Mouse (Mus musculus) heart, embryonic 15.5 days (tissue): ENCODE measurements around the gene Npas3. TPM values are rescaled to one million over a fixed set of nuclear protein-coding genes. Genes with fewer than 3 reads are reported as not detected.

Experiments
- ATAC-seq: fragments of 200-750 bp; cut with Nextera tagmentation; replicated peaks from 2 replicates; pipeline ENCODE4 v1.8.0; 2017; ENCODE audit warnings: low read depth, moderate TSS enrichment; ENCODE audit not compliant: insufficient number of reproducible peaks, insufficient read depth, low FRiP score
- H3K27ac ChIP-seq: fragments of 300-500 bp; sonication (generic); 2 replicates; pipeline ENCODE4 v1.5.1; 2015; ENCODE audit warnings: mild to moderate bottlenecking, inconsistent platforms
- H3K27me3 ChIP-seq: fragments of 300-500 bp; sonication (generic); 2 replicates; pipeline ENCODE4 v1.6.1; 2015; ENCODE audit warnings: inconsistent platforms
- H3K36me3 ChIP-seq: fragments of 300-500 bp; sonication (generic); 2 replicates; pipeline ENCODE4 v1.6.1; 2015; ENCODE audit warnings: mild to moderate bottlenecking, inconsistent platforms
- H3K4me1 ChIP-seq: fragments of 300-500 bp; sonication (generic); replicated peaks from 2 replicates; pipeline ENCODE4 v1.6.1; 2015; ENCODE audit warnings: inconsistent platforms
- H3K4me2 ChIP-seq: fragments of 300-500 bp; sonication (generic); 2 replicates; pipeline ENCODE4 v1.6.1; 2015; ENCODE audit warnings: inconsistent platforms, mild to moderate bottlenecking, moderate library complexity
- H3K4me3 ChIP-seq: fragments of 300-500 bp; sonication (generic); 2 replicates; pipeline ENCODE4 v1.5.1; 2015; ENCODE audit warnings: mild to moderate bottlenecking, inconsistent platforms
- H3K9ac ChIP-seq: fragments of 300-500 bp; sonication (generic); 2 replicates; pipeline ENCODE4 v1.6.1; 2015; ENCODE audit warnings: mild to moderate bottlenecking, inconsistent platforms
- H3K9me3 ChIP-seq: fragments of 300-500 bp; sonication (generic); replicated peaks from 2 replicates; pipeline ENCODE4 v1.6.1; 2016; ENCODE audit warnings: inconsistent platforms
- WGBS: fragments of 180-500 bp; shearing (Covaris S2); methylation state at CpG from one replicate; pipeline ENCODE4 v1.1.7; 2015; ENCODE audit warnings: mixed read lengths; 5-methylcytosine and 5-hydroxymethylcytosine counted together
- polyA plus RNA-seq: library from polyadenylated mRNA; unstranded; fragments of >200 nt; fragmentation: Nextera tagmentation; extraction: Ambion mirVana; gene quantifications from 2 replicates; pipeline ENCODE4 v1.2.1, GENCODE M21; 2015

The Npas3 gene
- 0.81 and 0.82 TPM in 2 replicates for polyA plus RNA-seq

DNA sequence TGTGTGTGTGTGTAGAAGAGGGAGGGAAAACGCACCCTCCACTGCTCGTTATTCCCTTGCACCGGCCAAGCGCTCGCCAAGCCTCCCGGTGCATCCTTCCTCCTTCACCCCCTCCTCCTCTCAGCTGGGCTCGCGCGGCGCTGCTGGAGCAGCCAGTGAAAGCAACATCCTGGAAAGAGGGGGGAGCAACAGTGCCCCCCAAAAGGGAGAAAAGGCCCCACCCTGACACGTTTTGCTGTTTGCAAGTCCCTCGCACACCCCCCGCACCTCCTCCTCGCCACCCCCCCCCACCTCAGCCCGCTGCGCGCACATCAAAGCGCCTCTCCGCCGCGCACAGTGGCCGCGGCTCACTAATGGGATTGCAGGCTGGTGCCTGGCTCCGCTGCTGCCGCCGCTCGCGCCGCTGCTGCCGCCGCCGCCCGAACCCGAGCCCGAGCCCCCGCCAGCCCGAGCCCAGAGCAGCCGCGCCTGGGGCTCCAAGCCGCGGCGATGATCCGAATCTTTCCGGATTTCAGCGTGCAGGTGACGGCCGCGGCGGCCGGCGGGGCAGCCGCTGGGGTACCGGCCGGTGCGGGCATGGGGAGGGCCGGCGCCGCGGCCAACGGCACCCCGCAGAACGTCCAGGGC is at the start of gene Npas3:
Gene Npas3 (plus strand): TSS at position 577 of the 627 bp plus-strand sequence.
- no peak for ATAC-seq
- H3K36me3 ChIP-seq, result no peaks in the 10 kb centered on the region
- H3K9me3 ChIP-seq, result no peaks in the 10 kb centered on the region
- WGBS, result under 1% methylated on average over 57 of the region's 62 CpGs
- peaks cover 36% of the 10 kb centered on the region for H3K4me1 ChIP-seq
- peaks cover 75% of the 10 kb centered on the region for H3K27me3 ChIP-seq
- H3K9ac ChIP-seq, result peak within 1 kb of the TSS; percentile 58
- H3K4me3 ChIP-seq, result peak within 1 kb of the TSS; percentile 62
- no peak within 1 kb of the TSS for H3K27ac ChIP-seq
- peak within 1 kb of the TSS; percentile 99 for H3K4me2 ChIP-seq

DNA sequence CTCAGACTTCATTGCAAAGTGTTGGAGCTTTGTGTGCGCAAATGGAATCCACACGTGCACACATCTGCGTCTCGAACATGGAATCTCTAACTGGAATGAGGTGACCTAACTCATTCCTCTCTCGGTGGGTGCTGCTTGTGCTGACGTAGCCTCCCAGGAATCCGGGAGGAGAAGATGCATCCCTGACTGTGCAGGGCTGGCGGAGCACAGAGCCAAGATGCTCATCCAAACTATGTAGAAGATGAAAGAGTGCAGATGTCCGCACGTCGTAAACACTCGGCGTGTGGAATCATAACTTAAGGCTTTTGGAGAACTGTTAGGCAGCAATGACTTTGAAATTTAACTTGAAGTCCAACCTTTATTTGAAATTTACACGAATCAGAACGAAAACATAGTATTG is 31.3 kb upstream of the Npas3 start:
- H3K27ac ChIP-seq, result no peak overlapping the region
- no peaks in the 10 kb centered on the region for H3K9me3 ChIP-seq
- H3K27me3 ChIP-seq, result no peaks in the 10 kb centered on the region
- no peaks in the 10 kb centered on the region for H3K36me3 ChIP-seq
- no peak overlapping the region for H3K9ac ChIP-seq
- 72% methylated on average over 15 of the region's 15 CpGs for WGBS
- H3K4me2 ChIP-seq, result no peak overlapping the region
- ATAC-seq, result no peak
- no peak overlapping the region for H3K4me3 ChIP-seq
- H3K4me1 ChIP-seq, result no peaks in the 10 kb centered on the region

DNA sequence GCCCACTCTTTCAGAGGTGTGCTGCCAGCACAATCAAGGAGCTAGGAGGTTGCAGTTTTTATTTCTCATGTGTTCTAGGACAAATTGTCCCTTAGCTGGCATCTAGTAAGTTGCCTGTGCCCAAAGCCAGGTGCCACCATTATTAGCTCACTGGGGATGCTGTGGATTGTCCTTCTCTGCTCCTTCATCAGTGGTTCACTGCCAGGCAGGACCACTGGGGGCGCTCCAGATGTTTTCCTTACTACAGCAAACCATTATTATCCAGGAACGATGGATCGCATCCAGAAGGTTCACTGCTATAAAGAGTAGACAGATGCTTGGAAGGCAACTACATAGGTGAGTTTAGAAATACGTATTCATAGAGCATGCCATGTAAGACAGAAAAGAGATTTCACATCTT is 25.7 kb upstream of the Npas3 start:
- no peak for ATAC-seq

DNA sequence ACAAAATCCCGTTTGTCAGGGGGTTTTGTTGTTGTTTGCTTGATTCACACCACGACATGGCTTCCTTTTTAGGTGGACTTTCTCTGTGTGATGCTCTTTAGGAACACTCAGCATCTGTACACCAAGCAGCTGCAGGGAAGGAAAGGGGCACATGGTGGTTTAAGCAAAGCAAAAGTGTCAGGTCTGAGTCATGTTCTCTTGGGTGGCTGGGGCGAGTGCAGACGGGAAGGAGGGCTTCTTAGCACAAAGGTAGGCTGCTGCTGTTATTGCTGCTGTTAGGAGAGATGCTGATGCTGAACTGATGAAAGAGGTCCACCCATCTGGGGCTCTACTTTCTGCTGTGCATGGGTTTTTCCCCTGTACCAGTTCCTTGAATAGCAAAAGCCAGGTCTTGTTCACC is 21.1 kb upstream of the Npas3 start:
- Histone ChIP-seq H3K9ac (no peak overlapping the region), H3K4me3 (no peak overlapping the region), H3K36me3 (no peaks in the 10 kb centered on the region), H3K4me2 (no peak overlapping the region), H3K27ac (no peak overlapping the region), H3K9me3 (no peaks in the 10 kb centered on the region), H3K4me1 (no peaks in the 10 kb centered on the region), H3K27me3 (no peaks in the 10 kb centered on the region)
- ATAC-seq, result no peak
- 48% methylated on average over 4 of the region's 4 CpGs for WGBS

More for the DNA sequence above, 25.7 kb upstream of the Npas3 start:
- Histone ChIP-seq H3K4me2 (no peak overlapping the region), H3K36me3 (no peaks in the 10 kb centered on the region), H3K27me3 (no peaks in the 10 kb centered on the region), H3K4me3 (no peak overlapping the region), H3K4me1 (no peaks in the 10 kb centered on the region), H3K9me3 (no peaks in the 10 kb centered on the region), H3K27ac (no peak overlapping the region), H3K9ac (no peak overlapping the region)
- WGBS, result 65% methylated on average over 4 of the region's 4 CpGs

DNA sequence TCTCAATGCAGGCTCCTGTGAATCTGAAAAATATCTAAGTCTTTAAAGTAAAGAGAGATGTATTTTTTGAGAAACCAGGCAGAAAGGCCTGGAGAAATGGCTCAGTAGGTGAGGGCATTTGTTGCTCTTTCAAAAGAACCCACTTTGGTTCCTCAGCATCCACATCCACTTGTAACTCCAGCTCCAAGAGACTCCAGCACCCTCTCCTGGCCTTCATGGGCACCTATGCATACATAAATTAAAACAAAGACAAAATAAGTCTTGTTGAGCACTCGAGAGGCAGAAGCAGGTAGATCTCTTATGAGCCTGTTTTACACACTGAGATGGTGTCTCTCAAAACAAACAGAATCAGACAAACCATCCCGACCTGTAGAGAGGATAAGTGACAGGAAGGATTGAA is 19.1 kb upstream of the Npas3 start:
- H3K36me3 ChIP-seq, result no peaks in the 10 kb centered on the region

DNA sequence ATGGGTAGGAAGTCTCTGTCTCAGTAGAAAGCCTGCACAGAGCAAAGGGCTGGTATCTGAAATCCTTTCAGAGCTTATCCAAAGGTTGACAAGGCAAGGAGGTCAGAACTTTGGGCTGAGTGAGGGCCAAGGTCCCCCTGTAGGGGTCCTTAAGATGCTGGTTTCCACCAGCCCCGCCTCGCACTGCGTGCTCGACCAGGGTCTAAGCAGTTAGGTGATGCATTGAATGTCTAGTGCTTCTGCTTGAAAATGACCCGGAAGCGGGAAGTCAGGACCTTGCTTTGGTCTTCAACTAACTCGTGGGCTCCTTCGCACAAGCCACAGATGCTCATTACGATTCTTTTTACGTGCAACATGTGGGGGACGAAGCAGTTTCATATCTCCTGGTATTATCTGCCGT is 2.3 kb upstream of the Npas3 start:
- under 1% methylated on average over 12 of the region's 12 CpGs for WGBS
- Histone ChIP-seq H3K9me3 (no peaks in the 10 kb centered on the region), H3K36me3 (no peaks in the 10 kb centered on the region), H3K27me3 (peaks cover 75% of the 10 kb centered on the region), H3K4me3 (peak overlapping the region; percentile 62), H3K4me1 (peaks cover 29% of the 10 kb centered on the region), H3K4me2 (peak overlapping the region; percentile 99), H3K27ac (no peak overlapping the region), H3K9ac (0 out of 2 replicates have a peak overlapping the region, but pooled peaks have one; percentile 4)
- ATAC-seq, result no peak

More for the DNA sequence above, 19.1 kb upstream of the Npas3 start:
- H3K9me3 ChIP-seq, result no peaks in the 10 kb centered on the region
- no peak overlapping the region for H3K4me2 ChIP-seq
- no peak overlapping the region for H3K27ac ChIP-seq
- WGBS, result 62% methylated on average over 2 of the region's 2 CpGs
- H3K9ac ChIP-seq, result no peak overlapping the region
- H3K4me1 ChIP-seq, result no peaks in the 10 kb centered on the region
- H3K27me3 ChIP-seq, result no peaks in the 10 kb centered on the region
- H3K4me3 ChIP-seq, result no peak overlapping the region
- no peak for ATAC-seq

DNA sequence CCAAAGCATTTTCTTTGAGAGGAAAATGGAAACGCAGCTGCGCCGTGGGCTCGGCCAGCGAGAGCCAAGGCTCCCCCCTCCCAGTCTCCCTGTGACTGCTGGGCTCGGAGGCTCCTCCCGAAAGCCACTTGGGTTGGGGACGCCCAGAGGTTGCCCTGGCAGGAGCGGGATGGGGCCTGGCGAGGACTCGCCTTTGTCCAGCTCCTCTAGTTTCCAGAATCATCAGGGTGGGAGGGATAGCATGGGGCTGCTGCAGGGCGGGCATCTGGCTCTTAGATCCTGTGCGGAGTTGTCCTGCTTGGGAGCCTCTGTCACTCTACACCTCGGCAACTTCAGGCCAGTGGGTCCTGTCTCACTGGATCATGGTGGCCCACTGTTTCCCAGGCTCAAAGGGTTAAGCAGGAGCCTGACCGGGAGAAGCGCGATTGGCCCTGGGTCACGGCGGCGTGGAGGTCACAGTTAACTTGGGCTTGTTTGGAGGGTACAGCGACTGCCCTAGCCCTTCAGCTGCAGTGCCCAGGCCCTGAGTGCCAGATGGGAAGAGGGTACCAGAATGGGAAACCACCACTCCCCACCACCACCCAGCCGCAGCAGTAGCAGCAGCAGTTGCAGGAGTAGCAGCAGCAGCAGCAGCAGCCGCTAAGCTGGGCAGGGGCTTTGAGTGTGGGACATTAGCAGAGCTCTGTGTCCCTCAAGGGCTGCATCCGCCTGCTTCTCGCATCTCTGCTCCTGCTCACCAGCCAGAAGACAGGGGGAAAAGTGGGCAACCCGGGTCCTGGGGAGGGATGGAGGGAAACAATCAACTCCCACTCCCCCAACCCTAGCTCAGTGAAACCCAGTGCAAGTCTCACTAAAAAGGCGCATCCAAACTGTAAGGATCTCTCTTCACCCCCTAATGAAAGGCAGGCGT is 1.6 kb upstream of the Npas3 start:
- H3K27ac ChIP-seq, result no peak overlapping the region
- no peak for ATAC-seq
- H3K4me3 ChIP-seq, result peak overlapping the region; percentile 62
- peak overlapping the region; percentile 99 for H3K4me2 ChIP-seq
- H3K9ac ChIP-seq, result 0 out of 2 replicates have a peak overlapping the region, but pooled peaks have one; percentile 4
- H3K9me3 ChIP-seq, result no peaks in the 10 kb centered on the region
- H3K36me3 ChIP-seq, result no peaks in the 10 kb centered on the region
- under 1% methylated on average over 28 of the region's 28 CpGs for WGBS
- H3K4me1 ChIP-seq, result peaks cover 35% of the 10 kb centered on the region
- H3K27me3 ChIP-seq, result peaks cover 81% of the 10 kb centered on the region

DNA sequence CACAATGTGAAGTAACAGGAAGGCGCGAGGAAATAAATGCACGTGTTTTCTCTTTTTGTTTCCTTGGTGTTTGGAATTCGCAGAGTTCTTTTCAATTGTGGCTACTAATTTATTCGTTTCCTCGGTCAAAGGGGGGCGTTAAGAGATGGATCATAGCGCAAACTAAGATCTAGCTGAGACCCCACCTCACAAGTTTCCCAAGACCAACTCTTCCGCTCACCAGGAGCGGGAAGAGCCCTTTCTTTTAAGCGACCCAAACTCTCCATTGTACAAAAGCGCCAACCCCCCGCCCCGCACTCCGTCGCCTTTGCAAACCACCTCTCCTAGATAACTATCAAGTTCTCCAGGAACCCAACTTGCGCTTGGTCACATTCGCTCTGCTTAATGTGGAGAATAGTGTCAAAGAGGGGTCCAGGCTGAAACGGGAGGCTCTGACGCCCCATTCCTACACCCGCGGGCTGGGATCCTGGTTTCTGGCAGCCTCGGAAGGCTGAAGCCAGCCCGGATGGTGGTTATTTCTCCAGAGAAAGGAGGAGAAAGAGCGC is 914 bp upstream of the Npas3 start:
- Histone ChIP-seq H3K27ac (no peak overlapping the region), H3K9me3 (no peaks in the 10 kb centered on the region), H3K9ac (no peak overlapping the region), H3K36me3 (no peaks in the 10 kb centered on the region), H3K27me3 (peaks cover 81% of the 10 kb centered on the region), H3K4me3 (peak overlapping the region; percentile 62), H3K4me2 (peak overlapping the region; percentile 99), H3K4me1 (peaks cover 36% of the 10 kb centered on the region)
- under 1% methylated on average over 25 of the region's 25 CpGs for WGBS
- ATAC-seq, result no peak

DNA sequence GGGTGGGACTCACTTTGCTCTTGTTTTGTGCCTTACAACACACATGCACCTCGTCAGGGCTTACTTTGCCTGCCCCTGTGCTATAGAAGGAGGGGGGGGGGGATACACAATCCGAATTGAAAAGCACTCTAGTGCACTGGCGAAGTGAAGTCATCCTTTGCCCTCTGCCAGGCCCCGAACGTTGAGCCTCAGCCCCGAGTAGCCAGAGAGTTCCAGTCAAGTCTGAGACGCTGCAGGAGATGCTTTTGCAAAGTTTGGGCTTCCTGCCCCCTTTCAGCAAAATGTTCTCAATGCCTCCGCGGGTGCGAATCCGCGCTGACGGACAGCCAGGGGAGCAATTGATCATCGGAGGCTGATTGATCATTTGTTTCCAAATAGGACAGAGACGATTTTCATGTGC is 319 bp downstream of the Npas3 start:
- WGBS, result under 1% methylated on average over 15 of the region's 15 CpGs
- H3K4me2 ChIP-seq, result peak overlapping the region; percentile 99
- no peak for ATAC-seq
- peak overlapping the region; percentile 62 for H3K4me3 ChIP-seq
- H3K9me3 ChIP-seq, result no peaks in the 10 kb centered on the region
- peaks cover 71% of the 10 kb centered on the region for H3K27me3 ChIP-seq
- peak overlapping the region; percentile 58; the same call in 1 of the 2 replicates for H3K9ac ChIP-seq
- peaks cover 38% of the 10 kb centered on the region for H3K4me1 ChIP-seq
- H3K36me3 ChIP-seq, result no peaks in the 10 kb centered on the region
- no peak overlapping the region for H3K27ac ChIP-seq

DNA sequence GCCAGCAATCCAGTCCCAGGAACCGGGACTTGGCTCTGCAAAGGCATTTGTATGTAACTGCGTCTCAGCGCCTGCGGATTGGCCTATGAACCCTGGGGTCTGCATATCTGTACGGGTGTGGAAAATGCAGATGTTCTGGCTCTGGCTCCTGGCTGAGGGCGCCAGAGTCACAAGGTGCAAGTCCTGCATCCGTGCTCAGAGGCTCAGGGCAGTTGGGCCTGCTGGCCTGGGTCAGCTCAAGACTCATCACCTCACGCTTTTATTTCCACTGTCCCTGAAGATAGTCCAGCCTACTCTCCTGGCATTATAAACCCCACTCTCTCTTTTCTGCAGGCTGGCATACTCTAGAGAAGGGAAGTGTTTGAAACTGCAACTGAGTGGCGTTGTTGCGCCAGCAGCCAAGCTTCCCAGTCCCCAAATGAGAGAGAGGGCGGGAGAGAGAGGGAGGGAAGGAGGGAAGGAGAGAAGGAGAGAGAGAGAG is 3.3 kb downstream of the Npas3 start:
- Histone ChIP-seq H3K36me3 (no peaks in the 10 kb centered on the region), H3K9me3 (no peaks in the 10 kb centered on the region), H3K27ac (no peak overlapping the region), H3K27me3 (peaks cover 63% of the 10 kb centered on the region), H3K9ac (no peak overlapping the region), H3K4me1 (peaks cover 37% of the 10 kb centered on the region), H3K4me2 (peak overlapping the region; percentile 98), H3K4me3 (peak overlapping the region; percentile 83)
- ATAC-seq, result peak; percentile 37; the same call in 1 of the 2 replicates
- under 1% methylated on average over 11 of the region's 11 CpGs for WGBS

DNA sequence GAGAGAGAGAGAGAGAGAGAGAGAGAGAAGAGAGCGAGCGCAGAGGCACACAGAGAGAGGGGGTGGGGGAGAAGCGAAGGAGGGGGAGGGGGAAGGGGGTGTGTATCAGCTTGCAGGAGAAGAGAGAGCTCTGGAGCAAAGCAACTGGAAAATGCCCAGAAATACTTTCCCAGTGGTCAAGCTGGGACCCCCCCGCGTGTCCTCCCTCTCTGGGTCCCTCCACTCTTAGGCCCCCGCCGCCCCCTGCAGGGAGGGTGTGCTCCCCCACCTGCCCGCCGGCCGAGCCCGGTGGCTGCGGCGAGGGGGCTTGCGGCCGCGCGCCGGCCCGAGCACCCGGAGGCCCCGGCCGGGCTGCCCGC is 3.7 kb downstream of the Npas3 start:
- ATAC-seq, result peak; percentile 54
- Histone ChIP-seq H3K4me1 (peaks cover 32% of the 10 kb centered on the region), H3K4me2 (peak overlapping the region; percentile 98), H3K4me3 (peak overlapping the region; percentile 83), H3K36me3 (no peaks in the 10 kb centered on the region), H3K27me3 (peaks cover 58% of the 10 kb centered on the region), H3K9me3 (no peaks in the 10 kb centered on the region), H3K9ac (peak overlapping the region; percentile 74), H3K27ac (peak overlapping the region; percentile 84; the same call in 1 of the 2 replicates)
- under 1% methylated on average over 20 of the region's 23 CpGs for WGBS
